Mouse (Mus musculus): ENCODE data around the gene Olfr206. TPM values are rescaled to one million over a fixed set of nuclear protein-coding genes. Genes with fewer than 3 reads are reported as not detected.

The Olfr206 gene
- not detected for polyA plus RNA-seq (2015; fragmentation: Illumina TruSeq; extraction: RNeasy Lipid Tissue Mini Kit (QIAGEN cat#74804); ENCODE audit: insufficient read depth, low read depth, low replicate concordance)

DNA sequence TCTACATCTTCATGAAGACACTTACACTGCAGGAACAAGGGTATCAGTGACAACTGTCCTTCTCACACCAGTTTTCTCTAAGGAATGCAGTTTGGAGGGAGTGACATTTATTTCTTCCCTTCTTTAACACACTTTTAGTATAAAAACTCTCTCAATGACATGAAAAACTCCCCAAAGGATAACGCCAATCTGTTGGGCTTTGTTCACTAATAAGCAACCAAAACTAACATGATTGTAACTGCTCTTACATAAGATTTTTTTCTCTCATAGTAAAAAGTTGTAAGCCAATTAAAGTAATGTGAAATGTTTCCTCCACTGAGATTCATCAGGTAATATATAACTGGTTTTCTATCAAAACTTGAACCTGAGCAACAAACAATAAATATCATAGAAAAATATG lies at the start of gene Olfr206:
TSS of gene Olfr206 (minus strand) at position 101 of the 400 bp plus-strand sequence.

DNA sequence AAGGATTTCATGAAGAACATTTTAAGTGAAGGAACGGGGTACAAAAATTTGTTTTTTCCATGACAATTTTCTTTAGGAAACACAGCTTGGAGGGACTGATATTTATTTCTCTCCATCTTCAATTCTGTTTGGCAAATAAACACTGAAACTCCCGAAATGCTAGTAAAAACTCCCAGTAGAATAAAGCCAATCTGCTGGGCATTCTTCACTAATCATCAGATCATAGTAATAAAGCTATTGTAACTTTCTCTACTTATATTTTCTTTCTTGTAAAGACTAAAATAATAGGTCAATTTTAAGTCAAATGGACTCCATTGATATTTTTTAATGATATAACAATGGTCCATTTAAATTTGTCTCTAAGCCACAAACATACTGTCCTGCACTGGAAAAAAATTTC lies 14.8 kb upstream of the Olfr206 start, which contains the start of gene Olfr209:
TSS of gene Olfr209 (minus strand) at position 101 of the 400 bp plus-strand sequence.

DNA sequence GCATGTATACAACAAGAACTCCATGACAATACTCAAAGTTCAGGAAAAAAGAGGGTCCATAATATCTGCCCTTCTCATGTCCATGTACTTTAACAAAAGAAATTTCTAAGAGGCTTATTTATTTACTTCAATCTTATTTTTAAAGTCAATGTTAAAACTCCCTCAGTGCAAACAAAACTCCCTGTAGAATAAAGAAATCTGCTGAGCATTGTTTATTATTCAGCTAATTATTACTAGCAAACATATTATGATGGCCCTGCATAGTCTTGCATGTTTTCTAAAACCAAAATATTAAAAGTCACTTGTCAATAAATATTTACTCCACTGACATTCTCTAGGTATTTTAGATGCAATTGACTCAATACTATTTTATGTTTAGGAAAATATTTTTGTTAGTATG lies 18.0 kb downstream of the Olfr206 start, which contains the start of gene Olfr205:
TSS of gene Olfr205 (minus strand) at position 101 of the 400 bp plus-strand sequence.

GRCm38 (mm10) chr16:59318148-59318547 lies 30.9 kb downstream of the Olfr206 start, which contains the start of gene Olfr204:
Gene Olfr204, minus strand, starts transcription at chr16:59318248.

GRCm38 (mm10) chr16:59298581-59298980 lies 50.5 kb downstream of the Olfr206 start, which contains the start of gene Olfr203:
Gene Olfr203, plus strand, starts transcription at chr16:59298881.

Other genes starting within 250 kb of the Olfr206 start
- not detected for gene Olfr193, start 237.4 kb downstream of the Olfr206 start, polyA plus RNA-seq (2015; fragmentation: Illumina TruSeq; extraction: RNeasy Lipid Tissue Mini Kit (QIAGEN cat#74804); ENCODE audit: insufficient read depth, low read depth, low replicate concordance)
- gene Olfr194, start 228.2 kb downstream of the Olfr206 start, polyA plus RNA-seq (2015; fragmentation: Illumina TruSeq; extraction: RNeasy Lipid Tissue Mini Kit (QIAGEN cat#74804); ENCODE audit: insufficient read depth, low read depth, low replicate concordance) = not detected
- not detected for gene Olfr195, start 202.2 kb downstream of the Olfr206 start, polyA plus RNA-seq (2015; fragmentation: Illumina TruSeq; extraction: RNeasy Lipid Tissue Mini Kit (QIAGEN cat#74804); ENCODE audit: insufficient read depth, low read depth, low replicate concordance)
- gene Olfr196, start 178.8 kb downstream of the Olfr206 start, polyA plus RNA-seq (2015; fragmentation: Illumina TruSeq; extraction: RNeasy Lipid Tissue Mini Kit (QIAGEN cat#74804); ENCODE audit: insufficient read depth, low read depth, low replicate concordance) = not detected
- gene Olfr198, start 145.7 kb downstream of the Olfr206 start, polyA plus RNA-seq (2015; fragmentation: Illumina TruSeq; extraction: RNeasy Lipid Tissue Mini Kit (QIAGEN cat#74804); ENCODE audit: insufficient read depth, low read depth, low replicate concordance) = not detected
- not detected for gene Olfr199, start 129.5 kb downstream of the Olfr206 start, polyA plus RNA-seq (2015; fragmentation: Illumina TruSeq; extraction: RNeasy Lipid Tissue Mini Kit (QIAGEN cat#74804); ENCODE audit: insufficient read depth, low read depth, low replicate concordance)
- gene Olfr201, start 76.6 kb downstream of the Olfr206 start, polyA plus RNA-seq (2015; fragmentation: Illumina TruSeq; extraction: RNeasy Lipid Tissue Mini Kit (QIAGEN cat#74804); ENCODE audit: insufficient read depth, low read depth, low replicate concordance) = not detected
- not detected for gene Olfr202, start 62.5 kb downstream of the Olfr206 start, polyA plus RNA-seq (2015; fragmentation: Illumina TruSeq; extraction: RNeasy Lipid Tissue Mini Kit (QIAGEN cat#74804); ENCODE audit: insufficient read depth, low read depth, low replicate concordance)
- not detected for gene Olfr203, start 50.4 kb downstream of the Olfr206 start, polyA plus RNA-seq (2015; fragmentation: Illumina TruSeq; extraction: RNeasy Lipid Tissue Mini Kit (QIAGEN cat#74804); ENCODE audit: insufficient read depth, low read depth, low replicate concordance)
- gene Olfr204, start 31.0 kb downstream of the Olfr206 start, polyA plus RNA-seq (2015; fragmentation: Illumina TruSeq; extraction: RNeasy Lipid Tissue Mini Kit (QIAGEN cat#74804); ENCODE audit: insufficient read depth, low read depth, low replicate concordance) = not detected
- gene Olfr205, start 18.1 kb downstream of the Olfr206 start, polyA plus RNA-seq (2015; fragmentation: Illumina TruSeq; extraction: RNeasy Lipid Tissue Mini Kit (QIAGEN cat#74804); ENCODE audit: insufficient read depth, low read depth, low replicate concordance) = not detected
- gene Olfr209, start 14.7 kb upstream of the Olfr206 start, polyA plus RNA-seq (2015; fragmentation: Illumina TruSeq; extraction: RNeasy Lipid Tissue Mini Kit (QIAGEN cat#74804); ENCODE audit: insufficient read depth, low read depth, low replicate concordance) = not detected
- not detected for gene Gabrr3, start 58.1 kb upstream of the Olfr206 start, polyA plus RNA-seq (2015; fragmentation: Illumina TruSeq; extraction: RNeasy Lipid Tissue Mini Kit (QIAGEN cat#74804); ENCODE audit: insufficient read depth, low read depth, low replicate concordance)
- gene Riox2, start 122.5 kb upstream of the Olfr206 start, polyA plus RNA-seq (2015; fragmentation: Illumina TruSeq; extraction: RNeasy Lipid Tissue Mini Kit (QIAGEN cat#74804); ENCODE audit: insufficient read depth, low read depth, low replicate concordance) = 5.4 TPM

Data from pancreas, adult 10 weeks (tissue).